Mouse (Mus musculus): ENCODE measurements around the gene Tspan15.

DNA sequence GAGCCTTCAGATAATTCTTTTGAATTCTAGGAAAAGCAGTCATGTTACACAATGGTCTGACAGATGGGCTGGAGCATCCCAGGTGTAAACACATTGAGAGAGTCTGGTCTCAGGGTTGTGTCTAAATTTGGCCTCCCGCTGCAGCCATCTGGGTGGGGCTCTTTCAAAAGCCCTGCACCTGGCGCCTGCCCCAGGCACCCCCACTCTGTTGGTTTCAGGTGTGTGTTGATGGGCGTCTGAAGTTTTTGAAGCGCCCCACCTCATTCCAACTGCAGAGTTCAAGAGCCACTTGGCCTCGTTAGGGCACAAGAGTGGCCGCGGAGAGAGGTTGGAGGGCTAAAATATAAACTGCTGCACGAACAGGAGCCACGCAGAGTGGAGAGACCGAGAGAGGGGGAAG lies 11.3 kb upstream of the Tspan15 start:
- TF ChIP-seq POLR2A (IDR thresholded peaks at IDR 0.05; ENCODE audit: borderline replicate concordance, extremely low read depth, low read depth, low read length) (no peak), CTCF (IDR thresholded peaks at IDR 0.05; ENCODE audit: insufficient read depth, low read length) (no peak)

Data from lung, adult 2 months (tissue).